Mouse (Mus musculus) adrenal gland (tissue): Measurements from ENCODE around the gene Ttc17.

Experiments
- intact Hi-C: fragments of 180-260 bp; cut with DNase I; formaldehyde crosslinking; loops from one replicate; pipeline ENCODE4 v1.15.1; 2025

The Ttc17 gene

DNA sequence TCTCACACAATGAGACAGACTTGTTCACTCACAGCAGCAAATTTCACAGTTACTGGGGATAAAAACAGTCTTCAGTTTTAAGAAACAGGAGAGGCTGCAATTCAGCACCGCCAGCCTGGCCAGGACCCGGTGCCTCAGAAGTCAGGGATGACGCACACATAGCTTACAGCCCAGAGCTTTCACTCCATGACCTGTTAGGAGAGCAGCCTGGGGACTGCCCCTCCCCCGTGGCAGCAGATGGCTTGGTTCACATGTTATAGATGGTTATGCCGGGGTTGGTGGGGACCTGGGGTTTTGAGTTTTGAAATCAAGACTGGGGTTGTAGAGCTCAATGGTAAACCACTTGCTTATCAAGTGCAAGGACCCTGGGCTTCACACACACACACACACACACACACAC is 104.1 kb downstream of the Ttc17 start:
- intact Hi-C loops = no loop called here

DNA sequence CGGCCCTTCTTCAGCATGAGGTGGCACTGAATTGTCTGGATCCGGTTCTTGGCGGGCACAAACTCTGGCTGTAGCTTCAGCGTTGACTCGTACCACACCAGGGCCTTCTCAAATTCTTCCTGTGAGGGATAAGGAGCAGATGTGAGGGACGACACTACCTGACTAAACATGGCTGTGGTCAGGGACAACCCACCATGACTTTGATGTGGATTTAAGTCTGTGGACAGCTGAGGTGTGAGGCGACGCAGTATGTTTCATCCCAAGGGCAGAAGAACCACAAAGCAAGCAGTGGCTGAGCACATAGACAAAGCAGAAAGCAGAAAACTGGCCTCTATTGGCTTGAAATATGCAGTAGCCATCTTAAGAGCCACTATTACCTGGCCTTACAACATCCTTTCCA is 104.7 kb downstream of the Ttc17 start:
- intact Hi-C loops = no loop called here

DNA sequence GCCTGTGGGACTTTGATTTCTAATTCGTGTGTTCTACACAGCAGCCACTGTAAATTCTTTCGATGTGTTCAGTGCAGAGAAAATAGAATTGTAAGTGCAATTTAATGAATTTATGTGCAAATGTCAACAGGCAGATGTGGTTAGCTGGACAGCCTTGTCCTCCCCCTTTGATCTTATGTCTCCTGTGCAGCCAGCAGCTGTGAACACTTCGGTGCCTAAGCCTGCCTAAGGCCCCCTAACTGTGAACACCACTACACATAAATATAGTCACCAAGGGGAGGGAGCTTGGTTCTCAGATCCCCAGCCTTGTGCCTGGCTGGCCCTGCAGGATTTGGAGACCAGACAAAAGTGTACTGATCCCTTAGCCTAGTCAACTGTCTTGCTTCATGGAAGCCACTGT is 109.0 kb downstream of the Ttc17 start:
- intact Hi-C loops = no loop called here

GRCm38 (mm10) chr2:94290483-94290882 is 116.0 kb downstream of the Ttc17 start:
- intact Hi-C loops = loop anchor here (2.0 to 5.0 kb wide), 3 partner anchors 38 to 253 kb away; no protein-coding TSS in a partner anchor

DNA sequence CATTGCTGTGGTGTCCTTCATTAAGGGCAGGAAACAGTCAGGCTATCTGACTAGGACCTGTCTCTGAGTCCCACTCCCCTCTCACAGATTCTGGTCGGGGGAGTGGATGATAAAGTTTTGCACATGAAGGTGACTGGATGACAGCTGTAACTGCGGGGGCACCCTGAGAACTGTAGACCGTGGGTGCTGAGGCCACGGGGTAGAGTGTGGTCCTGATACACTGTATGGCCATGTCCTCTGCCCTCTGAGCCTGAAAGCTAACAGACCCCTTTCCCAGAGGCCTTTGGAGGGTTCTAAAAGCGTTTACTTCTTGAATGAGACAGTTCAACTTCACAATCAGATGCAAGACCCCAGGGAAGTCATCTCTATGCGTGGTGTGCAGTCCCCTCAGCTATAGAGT is 116.8 kb downstream of the Ttc17 start:
- intact Hi-C loops = loop anchor here (2.0 to 5.0 kb wide), 3 partner anchors 37 to 252 kb away; no protein-coding TSS in a partner anchor

GRCm38 (mm10) chr2:94289169-94289568 is 117.3 kb downstream of the Ttc17 start:
- intact Hi-C loops = no loop called here

- intact Hi-C loops = no loop called here
Observed at GRCm38 (mm10) chr2:94288086-94288485, 118.4 kb downstream of the Ttc17 start.

DNA sequence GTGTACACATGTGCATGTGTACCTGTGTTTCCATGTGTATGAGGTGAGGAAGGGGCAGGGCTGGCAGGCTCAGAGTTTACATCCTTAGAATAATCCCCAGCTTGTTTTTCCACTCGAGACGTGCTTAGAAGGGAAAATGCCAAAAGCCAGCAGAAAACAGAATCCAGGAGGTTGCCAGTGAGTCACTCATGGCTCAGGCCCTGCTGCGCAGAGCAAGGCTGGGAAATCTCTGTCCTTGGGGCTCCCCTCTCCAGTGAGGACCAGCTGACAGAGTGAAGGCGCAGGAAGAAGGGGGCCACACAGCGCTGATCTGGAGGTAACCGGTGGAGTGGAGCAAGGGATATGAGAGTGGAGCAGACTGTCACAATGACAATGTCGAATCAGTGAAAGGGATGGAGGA is 119.1 kb downstream of the Ttc17 start:
- intact Hi-C loops = no loop called here

GRCm38 (mm10) chr2:94283526-94283925 is 123.0 kb downstream of the Ttc17 start:
- intact Hi-C loops = no loop called here

DNA sequence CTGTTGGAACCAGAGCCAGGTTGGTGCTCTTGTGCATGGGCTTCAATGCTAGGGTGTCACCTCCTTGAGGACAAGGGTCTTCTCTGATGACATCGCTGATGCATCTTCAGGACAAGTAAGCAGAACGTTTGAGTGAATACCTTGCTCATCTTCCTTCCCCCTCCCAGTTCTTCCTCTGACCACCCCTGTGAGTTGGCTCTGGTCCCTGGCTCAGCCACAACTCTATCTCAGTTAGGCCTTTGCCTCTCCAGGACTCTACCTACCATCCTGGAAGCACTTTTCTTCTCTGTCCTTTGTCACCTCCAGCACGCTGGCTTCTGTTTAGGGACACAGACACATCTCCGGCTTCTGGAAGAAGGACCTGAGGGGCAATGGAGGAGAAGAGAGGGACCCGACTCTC is 126.9 kb downstream of the Ttc17 start:
- intact Hi-C loops = no loop called here

DNA sequence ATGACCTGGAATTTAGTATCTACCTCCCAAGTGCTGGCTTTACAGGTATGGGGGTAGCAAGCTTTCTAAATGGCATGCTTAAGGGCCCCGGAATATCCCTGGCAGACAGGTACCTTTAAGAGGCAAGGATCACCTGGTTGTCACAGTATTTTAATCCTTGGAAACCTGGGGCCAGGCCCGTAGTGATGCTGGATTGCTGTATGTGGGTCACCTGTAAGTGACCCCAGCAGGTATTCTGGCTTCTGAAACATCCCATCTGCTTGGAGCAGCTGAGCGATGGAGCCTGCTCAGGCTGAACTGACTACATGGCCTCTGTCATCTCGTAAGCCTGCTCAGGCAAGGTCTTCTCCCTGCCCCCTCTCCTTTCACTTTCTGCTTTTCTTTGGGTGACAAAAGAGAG is 130.4 kb downstream of the Ttc17 start:
- intact Hi-C loops = no loop called here

- intact Hi-C loops = no loop called here
Observed at GRCm38 (mm10) chr2:94275658-94276057, 130.8 kb downstream of the Ttc17 start.

- intact Hi-C loops = no loop called here
Observed at GRCm38 (mm10) chr2:94273154-94274021, 133.1 kb downstream of the Ttc17 start.

GRCm38 (mm10) chr2:94271176-94271575 is 135.3 kb downstream of the Ttc17 start:
- intact Hi-C loops = no loop called here

DNA sequence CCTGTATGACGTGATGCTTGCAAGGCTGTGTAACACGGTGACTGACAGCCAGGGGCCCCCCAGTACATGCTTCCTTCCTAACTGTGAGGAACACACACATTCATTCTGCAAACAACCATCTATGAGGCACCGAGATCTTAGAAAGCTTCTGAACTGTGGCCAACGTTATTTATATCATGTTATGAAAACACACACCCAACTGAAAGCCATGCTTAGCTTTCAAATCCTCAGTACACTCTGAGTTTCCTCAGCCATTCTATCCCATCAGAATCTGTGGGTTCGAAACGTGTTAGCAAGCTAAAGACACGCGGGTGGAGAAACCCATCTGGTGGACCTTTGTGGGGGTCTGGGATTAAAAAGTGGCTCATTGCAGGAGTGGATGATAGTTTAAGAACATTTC is 137.7 kb downstream of the Ttc17 start:
- intact Hi-C loops = no loop called here

- intact Hi-C loops = no loop called here
Observed at GRCm38 (mm10) chr2:94267213-94267850, 139.2 kb downstream of the Ttc17 start.

GRCm38 (mm10) chr2:94266381-94267160 is 139.9 kb downstream of the Ttc17 start:
- intact Hi-C loops = no loop called here

DNA sequence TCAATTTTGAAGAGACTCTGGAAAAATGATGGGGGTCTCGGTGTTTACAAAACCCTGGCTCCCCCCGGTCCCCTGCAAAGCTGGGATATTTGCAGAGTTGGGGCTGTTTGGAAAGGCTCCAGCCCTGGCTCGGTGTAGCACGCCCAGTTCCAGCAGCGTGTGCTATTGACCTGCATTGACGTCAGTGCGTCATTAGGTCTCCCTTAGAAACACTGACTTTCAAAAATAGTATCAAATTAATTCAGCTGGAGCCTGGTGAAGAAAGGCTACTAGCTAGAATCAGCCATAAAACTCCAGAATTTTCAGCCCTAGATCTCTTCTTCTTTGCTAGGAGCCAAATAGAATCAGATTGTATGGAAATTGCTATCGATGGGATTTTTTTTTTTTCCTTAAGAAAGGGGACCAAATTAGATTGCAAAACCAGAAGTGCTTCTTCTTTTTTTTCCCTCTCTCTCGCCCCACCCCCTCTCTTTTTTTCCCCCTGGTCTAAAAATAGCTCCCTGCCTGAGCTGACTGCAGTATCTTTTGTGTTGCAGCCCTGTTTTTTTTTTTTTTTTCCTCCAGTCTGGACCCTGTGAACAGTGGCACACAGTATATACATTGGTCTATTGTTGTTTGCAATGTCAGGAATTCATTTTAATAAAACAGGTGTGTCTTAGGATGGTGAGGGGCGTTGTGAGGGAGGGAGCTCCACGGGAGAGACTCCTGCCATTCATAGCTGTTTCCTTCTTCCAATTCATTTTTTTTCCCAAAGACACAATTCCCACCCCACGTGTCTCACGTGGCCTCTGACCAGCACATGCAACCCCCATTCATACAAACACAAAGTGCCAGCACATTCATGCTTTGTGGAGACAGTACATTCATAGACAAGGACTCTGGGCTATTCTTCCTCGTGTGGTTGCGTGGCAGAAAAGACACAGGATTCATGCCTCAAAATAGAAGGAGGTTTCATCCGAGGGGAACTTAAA is 141.0 kb downstream of the Ttc17 start:
- intact Hi-C loops = no loop called here

GRCm38 (mm10) chr2:94264631-94265098 is 141.8 kb downstream of the Ttc17 start:
- intact Hi-C loops = no loop called here

DNA sequence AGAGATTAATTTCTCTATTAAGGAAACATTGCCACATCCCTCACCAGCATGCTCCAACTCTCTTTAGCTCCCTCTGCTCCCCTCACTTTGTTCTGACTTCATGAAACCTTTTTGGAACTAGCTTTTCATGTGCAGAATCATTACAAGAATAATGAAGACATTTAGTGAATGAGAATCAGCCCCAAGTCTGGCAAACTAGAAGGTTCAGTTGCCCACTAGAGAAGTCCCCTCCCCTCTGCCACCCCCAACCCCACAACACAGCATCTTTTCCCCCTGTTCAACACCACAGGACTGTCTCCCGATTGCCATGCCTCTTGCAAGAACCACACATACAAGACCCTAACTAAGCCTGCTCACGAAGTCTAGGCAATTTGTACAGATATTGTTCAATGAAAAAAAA is 142.5 kb downstream of the Ttc17 start:
- intact Hi-C loops = no loop called here

- intact Hi-C loops = no loop called here
Observed at GRCm38 (mm10) chr2:94263530-94263937, 143.0 kb downstream of the Ttc17 start.
